Mouse (Mus musculus) kidney, adult 11 months (tissue): ENCODE data around the gene Fam184b.
"Not testable (repeated sequence)": the region's sequence is repeated elsewhere in the genome, so short reads cannot be mapped to it uniquely, and the experiment has no call there.

Source experiments
- DNase-seq: peaks from one replicate; pipeline ENCODE4 v3.0.0; 2022

Fam184b gene

DNA sequence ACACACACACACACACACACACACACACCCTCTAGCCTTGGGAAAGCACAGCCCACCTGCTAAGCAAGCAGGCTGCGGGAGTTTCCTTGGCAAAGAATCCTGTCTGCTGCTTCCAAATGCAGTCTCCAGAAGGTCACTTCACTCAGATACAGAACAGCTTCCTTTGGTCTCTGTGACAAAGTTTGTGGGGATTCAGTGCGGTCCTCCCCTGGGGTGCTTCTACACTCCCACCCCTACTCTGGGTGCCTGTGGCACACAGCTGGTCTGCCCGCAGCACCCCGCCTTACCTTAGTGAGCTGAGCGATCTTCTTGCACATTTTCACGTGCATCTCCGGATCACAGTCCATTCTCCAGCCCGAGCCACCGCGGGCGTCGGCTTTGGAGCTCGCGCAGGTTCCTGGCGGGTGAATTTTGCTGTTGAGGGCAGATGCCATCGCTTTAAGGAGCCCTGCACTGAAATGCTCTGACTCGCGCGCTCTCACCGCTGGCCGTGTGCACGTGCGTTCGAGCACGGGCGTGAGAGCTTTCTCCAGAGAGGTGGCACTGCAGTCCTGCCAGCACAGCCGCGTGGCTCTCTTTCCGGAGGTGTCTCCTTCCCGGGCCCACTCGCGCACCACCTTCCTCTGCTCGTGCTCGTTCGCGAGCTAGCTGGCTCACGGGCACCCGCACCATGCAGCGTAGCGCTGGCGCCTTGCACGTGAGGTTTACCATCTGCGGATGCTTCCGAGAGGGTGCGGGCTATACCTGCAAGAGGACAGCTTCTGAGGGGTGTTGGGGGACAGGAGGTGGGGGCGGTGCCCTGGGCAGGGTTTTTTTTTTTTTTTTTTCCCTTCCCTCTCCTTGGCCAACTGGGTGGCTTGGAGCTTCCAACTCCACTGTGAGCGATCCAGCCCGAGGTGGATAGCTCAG, at the start of gene Fam184b:
Gene Fam184b, minus strand, starts transcription at position 809 of the 909 bp plus-strand sequence.
- DNase-seq = peak; percentile 28

DNA sequence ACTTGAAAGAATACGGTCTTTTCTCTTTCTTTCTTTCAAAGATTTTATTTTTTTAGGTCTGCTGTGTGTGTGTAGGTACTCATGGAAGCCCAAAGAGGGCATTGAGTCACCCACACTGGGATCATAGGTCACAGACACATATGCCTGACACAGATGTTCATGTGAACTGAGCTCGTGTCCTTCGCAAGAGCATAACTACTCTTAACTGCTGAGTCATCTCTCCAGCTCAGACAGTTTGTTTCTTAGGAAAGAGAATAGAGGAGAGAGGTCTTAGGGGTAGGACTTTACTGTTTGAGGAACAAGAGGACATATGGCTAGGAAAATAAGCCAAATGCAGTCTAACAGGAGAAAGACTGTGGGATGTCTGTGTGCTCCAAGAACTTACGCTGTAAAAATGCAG, 49.7 kb upstream of the Fam184b start:
- DNase-seq = no peak

DNA sequence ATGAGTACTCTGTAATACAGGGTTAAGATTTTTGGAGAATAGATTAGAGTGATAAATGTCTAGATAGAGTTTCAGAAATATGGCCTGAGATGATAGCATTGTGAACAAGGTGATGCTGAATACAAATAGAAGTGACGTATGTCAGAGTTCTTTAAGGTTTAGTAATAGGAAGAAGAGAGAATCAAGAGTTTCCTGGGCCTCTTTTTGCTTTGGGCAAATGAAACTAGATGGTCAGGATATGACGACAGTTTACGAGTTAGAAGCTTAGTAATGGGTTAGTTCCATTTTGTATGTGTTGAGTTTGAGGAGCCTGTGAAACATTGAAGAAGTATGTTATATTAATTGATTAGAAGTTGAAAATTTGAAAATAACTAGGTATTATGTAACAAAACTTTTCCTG, 46.8 kb upstream of the Fam184b start:
- no peak for DNase-seq

DNA sequence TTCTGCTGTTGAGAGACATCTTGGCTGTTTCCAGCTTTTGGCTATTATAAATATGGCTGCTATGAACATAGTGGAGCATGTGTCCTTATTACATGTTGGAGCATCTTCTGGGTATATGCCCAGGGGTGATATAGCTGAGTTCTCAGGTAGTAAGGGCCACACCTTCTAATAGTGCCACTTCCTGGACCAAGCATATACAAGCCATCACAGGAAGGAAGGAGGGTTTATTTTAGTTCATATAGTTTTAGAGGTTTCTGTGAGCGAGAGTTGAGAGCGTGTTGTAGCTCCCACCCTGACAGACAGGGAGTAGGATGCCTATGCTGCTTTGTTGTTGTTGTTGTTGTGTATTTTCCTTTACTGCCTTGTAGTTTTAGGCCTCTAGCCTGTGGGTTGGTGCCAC, 45.8 kb upstream of the Fam184b start:
- DNase-seq = no peak

DNA sequence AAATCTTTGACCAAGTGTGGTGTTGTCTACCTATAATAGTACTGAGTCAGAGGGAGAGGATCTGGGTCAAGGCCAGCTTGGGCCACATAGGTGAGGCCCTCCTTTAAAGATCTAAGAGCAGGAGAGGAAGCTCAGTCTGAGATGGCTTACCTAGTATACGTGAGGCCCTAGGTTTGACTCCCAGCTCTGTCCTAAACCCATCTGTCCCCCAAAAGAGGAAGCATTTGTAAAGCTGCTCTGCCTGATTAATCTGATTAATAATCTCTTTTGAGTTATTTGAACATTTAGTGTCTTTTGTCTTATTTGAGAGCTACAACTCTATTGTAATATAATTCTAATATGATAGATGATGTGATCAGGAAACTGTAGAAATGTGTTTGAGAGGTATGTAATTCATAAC, 44.0 kb upstream of the Fam184b start:
- DNase-seq = no peak

DNA sequence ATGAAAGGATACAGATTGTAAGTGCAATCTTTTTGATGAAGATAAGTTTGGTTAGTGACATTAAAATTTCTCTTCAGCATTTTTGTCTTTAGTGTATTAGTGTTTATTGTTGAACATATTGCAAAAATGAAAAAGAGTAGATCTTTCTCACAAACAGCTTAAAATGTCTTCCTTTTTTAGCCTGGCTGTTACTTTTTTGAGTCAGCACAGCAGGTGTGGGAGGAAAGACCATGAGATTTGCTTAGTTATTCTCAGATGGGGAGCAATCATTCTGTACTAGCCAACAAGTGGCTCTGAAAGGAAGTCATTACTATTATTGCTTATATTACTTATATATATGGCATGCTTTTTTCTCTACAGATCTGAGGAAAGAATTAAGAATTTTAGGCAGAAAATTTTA, 40.5 kb upstream of the Fam184b start:
- DNase-seq = no peak

DNA sequence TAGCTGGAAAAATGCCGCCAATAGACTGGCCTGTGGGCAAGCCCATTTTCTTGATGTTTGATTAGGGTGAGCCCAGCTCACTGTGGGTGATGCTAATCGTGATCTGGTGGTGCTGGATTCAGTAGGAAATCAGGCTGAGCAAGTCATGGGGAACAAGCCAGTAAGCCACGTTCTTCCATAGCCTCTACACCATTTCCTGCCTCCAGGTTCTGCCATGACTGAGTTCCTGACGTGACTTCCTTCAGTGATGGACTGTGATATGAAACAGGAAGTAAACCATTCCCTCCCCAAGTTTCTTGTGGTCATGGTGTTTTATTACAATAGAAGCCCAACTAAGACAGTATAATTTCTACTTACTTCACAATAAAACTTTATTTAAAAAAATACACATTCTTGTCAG, 38.2 kb upstream of the Fam184b start:
- DNase-seq = no peak

DNA sequence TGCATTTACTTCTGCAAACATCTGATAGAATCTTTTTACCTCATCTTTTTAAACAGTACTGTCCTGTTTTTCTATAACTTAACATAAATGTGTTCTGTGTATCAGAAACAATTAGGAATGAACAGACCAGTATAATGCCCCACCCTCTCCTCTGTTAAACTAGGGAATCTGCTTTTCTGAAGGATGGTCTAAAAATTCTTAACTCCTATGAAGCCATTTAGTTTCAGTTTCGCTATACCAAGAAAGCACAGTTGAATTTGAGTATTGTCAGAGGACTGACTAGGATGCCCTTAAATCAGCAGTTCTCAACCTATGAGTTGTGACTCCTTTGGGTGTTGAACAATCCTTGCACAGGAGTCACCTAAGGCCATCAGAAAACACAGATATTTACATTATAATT, 35.6 kb upstream of the Fam184b start:
- DNase-seq = no peak

DNA sequence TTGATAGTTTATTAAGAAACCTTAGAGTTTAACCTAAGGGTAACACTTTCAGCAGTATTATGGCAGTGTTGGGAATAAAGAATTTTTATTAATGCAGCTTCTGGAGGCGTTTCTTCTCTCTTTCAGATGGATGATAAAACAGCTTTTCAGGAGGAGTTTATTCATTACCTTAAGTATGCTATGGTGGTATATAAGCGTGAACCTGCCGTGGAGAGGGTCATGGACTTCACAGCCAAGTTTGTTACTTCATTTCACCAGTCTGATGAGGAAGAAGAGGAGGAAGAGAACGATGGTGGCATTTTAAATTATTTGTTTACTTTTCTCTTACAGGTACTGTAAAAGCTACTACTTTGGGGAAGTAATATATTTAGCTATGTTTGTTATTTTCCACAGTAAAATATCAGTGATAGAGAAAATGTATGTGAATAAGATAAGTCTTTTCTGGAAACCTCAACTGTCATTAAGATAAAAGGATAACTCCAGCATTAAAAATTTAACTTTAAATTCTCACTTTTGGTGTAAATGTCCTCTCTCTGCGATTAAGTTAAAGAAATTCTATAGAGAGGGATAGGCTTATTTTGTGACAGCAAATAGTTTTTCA, 31.6 kb upstream of the Fam184b start:
- DNase-seq = no peak

DNA sequence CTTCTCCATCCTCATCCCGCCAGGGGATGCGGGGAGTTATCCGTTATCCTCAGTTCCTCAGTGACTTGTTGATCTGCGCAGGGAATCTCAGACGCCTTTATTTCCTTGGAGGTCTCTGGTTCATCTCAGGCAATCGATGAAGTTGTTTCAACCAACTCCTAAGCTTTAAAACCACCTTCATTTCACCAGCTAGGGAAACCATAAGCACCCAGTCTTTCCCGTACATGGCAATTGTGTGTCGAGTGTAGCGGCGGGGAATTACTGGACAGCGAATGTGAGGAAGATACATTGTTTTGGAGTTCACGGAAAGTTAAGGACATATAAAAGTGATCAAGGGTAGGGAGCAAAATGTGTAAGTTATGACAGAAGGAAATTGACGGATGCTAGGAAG, 30.9 kb upstream of the Fam184b start:
- no peak for DNase-seq

DNA sequence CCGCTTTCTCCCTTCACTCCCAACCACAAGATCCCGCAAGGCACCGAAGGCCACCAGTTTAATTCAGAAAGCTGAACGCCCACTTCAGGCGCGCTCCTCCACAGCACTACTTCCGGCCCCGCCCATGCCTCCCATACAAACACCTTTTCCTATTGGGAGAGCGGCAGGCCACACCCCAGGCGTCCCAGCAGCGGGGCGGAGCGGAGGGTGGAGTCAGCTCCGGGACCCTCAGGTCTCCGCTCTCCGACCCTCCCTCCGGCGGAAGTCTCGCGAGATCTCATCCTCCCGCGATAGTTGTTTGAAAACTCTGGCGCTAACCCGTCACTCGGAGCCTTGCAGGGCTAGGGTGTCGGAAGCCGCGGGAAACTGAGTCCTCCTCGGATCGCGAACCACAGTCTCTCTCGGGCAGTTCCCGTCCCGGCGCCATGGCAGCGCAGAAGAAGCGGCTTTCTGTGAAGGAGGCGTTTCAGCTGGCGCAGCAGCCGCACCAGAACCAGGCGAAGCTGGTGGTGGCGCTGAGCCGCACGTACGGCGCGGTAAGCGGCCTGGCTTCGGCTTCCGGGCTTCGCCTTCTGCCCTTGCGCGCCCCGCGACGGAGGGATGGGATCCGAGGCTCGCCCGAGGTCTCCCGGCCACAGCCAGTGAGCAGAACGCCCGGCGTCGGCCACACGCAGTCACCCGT, 30.3 kb upstream of the Fam184b start, which contains the start of gene Ncapg:
Gene Ncapg, plus strand, starts transcription at position 322 of the 682 bp plus-strand sequence.
- peak; percentile 98 for DNase-seq

DNA sequence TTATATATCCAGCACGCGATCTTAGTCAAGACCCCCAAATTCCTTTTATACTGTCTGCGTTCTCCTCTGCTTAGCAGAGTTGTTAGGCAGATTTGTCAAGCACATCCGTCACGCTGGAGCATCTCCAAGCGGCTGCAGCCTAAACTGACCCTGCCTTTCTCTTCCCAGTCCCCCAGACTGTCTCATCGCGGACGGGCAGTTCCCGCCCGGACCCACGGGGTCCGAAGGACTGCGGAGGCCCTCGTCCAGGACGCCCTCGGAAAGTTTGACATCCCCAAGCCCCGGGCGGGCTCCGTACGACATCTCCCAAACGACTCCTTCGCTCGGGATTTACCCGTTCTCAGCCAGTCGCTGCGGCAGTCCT, 29.8 kb upstream of the Fam184b start:
- DNase-seq = no peak

DNA sequence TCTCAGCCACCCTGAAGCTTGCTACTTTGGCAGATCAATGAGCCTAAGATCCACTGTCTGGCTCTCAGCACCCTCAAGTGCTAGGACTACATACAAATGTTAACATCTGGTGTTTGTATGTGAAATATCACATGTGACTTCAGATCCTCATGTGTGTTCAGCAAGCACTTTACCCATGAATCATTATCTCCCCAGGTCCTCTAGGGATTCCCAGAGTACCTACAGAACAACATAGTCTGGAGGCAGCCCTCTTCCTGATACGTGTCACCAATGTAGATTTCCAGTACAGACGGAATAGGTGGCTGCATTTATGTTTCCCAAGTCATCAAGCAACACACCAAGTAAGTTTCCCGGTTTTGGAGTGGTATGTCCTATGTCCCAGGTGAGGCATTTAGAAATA, 29.4 kb upstream of the Fam184b start:
- DNase-seq = no peak

DNA sequence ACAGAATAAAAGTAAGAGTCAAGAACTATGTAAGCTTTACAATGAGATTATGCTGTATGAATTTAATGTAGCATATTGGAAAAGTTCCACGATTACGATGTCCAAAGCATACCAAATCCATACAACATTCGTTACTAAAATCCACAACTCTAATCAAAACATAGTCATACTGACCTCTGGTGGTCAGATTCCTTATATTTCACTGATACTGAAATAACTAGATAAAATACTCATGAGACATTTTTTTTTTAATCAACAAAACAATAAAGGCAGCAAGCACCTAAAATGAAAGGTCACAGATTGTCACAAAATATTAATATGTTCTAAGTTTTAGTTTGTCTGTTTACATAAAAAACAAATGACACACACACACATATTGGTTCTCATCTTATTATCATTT, 28.9 kb upstream of the Fam184b start:
- DNase-seq = no peak

DNA sequence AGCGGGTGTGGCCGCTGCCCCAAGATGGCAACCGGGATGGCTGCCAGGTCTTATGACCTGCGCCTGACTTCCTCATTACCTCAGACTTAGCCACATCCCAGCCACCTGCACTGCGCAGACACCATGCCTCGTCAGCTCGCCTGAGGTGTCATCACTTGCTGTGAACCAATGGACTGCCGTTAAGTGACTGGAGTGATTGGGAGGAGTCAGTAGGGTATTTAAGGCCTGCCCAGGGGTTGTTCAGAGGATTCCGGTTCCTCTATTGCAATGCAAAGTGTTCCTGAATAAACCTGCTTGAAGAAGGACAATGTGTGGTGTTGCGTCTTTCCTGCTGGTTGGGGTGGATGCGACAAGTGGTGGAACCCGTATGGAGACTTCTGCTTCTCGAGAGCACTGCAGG, 19.0 kb upstream of the Fam184b start:
- not testable (repeated sequence) for DNase-seq

DNA sequence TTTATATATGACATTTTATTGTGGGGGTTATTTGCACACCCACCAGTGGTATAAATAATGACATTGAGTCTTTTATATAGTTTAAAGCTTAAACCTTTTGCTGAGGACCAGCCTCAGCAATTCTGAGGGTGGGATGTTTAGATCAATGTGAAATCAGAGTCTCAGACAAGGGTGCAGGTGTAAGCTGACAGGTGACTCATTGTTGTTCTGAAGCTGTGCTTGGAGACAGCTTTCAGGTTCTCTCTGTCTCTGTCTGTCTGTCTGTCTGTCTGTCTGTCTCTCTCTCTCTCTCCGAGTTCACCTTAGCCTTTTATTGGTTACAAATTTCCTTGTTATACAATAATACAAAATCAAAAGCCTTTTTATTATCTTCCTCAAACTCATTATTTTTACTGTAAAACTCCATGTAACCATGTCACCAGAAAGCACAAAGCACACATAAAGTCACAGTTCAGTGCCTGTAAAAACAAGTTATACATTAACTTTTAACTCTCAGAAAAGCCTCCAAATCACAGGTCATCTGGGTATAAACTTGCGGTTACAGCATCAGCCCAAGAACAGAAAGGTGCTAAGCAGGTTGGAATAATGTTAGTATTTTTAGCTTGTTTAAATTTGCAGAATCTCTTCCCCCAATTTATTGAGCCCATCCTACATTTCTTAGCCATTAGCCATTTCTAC, 11.8 kb upstream of the Fam184b start:
- peak; percentile 13 for DNase-seq

DNA sequence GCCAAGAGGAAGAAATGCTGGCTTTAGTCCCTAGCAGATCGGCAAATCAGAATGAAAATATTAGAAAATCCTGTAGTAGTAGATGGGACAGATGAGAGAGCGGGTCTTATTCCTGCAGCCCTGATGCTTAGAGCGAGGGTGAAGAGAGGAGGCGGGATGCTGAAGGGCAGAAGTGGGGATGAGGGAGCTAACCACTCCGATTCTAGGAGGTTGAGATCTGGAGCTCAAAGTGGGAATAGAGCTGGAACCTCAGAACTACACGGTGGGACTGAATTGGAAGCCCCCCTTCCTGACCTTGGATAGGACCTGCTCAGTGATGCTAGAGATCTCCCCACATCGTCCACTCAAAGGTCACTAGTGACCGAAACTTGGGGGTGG, 290 bp upstream of the Fam184b start:
- no peak for DNase-seq

DNA sequence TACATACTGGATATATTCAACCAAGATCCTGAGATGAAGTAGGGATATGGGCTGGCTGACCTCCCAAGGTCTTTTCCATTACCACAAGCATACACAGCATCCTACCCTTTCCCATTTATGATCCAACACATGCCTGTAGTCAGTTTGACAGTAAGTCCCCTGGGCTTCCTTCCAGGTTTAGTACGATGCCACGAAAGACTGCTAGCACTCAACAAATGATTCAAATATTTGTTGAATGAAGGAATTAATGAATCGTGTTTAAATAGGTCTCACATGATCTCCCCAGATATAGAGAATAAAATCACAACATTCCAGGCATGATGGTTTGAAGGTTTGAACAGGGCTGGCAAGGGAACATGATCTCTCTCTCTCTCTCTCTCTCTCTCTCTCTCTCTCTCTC, 1.0 kb downstream of the Fam184b start:
- no peak for DNase-seq

DNA sequence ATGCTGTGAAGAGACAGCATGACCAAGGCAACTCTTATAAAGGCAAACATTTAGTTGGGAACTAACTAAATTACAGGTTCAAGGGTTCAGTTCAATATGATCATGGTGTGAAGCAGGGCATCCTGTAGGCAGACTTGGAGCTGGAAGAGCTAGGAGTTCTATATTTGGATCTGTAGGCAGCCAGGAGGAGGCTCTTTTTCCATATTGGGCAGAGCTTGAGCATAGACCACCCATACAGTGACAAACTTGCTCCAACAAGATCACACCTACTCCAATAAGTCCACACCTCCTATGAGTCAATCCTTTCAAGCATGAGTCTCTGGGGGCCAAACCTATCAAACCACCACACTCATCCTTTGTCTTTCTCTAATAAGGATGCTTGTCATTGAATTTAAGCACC, 9.9 kb downstream of the Fam184b start:
- no peak for DNase-seq

DNA sequence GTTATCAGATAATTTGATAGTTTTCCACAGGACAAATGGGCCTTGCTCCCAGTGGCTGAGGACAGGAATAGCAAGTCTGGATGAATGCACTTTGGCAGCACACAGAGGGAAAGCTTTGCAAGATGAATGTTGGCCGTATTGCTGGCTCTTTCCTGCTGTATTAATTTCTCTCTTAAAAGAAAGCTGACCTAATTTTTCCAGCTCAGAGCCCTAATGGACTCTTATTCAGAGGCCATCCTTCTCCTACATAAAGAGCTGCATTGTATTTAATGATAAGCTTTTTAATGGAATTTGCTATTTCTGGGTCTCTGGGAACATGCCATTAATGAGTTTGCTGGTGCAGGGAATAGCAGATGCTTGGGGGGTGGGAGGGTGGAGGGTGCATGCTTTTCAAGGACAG, 11.6 kb downstream of the Fam184b start:
- DNase-seq = no peak

DNA sequence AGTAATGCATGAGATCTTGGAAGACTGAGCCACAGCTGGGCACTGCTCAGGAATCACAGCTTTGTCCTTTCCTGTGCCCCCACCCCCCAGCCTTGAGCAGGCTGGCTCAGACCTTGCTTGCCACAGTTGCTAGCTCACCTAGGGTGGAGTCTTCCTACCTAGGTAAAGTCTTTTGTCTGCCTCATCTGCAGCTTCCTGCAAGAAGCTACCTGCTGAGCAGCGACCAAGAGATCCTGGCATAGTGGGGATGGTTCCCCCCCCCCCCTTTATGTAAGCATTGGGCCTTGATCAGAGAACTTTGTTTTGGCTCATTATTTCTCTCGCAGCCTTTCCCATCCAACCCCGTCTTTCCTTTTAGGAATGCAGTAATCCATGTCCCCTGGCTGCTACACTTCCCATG, 17.9 kb downstream of the Fam184b start:
- no peak for DNase-seq

DNA sequence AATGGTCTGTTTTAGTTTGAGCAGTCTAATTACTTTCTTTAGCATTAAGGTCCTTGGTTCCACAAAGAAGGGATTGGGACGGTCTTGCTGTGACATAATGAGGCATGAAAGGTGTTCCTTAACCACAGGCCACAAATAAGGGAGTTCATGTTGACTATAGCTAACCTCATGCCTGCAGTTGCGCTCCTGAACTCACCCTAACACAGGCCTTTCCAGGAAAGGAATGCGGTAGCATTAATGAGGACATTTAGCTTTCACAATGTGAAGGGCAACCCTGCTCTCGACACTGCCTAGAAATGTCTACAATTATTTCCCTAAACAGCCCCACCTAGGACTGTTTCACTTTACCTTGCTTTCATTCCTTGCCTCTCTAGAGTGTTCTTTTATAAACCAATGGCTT, 40.4 kb downstream of the Fam184b start:
- DNase-seq = peak; percentile 31

DNA sequence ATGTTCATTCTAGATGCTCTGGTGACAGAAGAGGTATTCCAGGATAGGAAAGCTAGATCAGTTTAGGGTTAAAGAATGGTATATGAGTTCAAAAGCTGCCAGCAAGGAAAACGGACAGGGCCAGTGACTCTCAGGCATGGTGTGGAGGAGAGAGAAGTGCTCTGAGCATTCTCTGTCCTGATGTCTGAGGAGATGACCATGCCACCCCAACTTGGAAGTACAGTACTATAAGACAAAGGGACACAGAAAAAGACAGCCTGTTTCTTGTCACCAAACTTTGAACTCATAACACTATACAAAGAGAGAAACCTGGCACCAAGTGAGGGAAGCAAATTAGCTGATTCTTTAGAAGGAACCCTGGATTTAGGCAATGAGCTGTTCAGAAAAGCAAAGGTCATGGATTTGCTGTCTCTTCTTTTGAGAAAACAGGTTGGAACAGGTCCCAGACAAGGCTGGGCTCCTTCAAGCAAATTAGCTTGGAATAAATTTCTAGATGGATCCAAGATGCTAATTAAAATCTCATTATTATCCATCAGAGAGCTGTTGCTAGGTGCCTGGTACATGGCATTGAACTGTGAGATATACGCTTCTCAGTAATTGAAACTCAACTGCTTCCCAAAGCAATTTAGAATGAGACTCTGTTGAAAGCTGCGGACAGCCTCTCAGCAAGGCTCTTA, 43.9 kb downstream of the Fam184b start:
- DNase-seq = no peak
